In genomic region chr4:82509771-82510170, GRCm38 (mm10) we compare ENCODE assay signal across 8 mouse cellular contexts.
DNase-seq lines count a peak whose midpoint lies in the region; ATAC-seq lines count a peak whose summit lies in the region.

No protein-coding gene starts in this region.

- H3K4me3 ChIP-seq in kidney, embryonic 15.5 days (replicated peaks), result no peak overlapping the region
- peak overlapping the region; percentile 95 for H3K4me3 ChIP-seq in forebrain, embryonic 12.5 days (replicated peaks)
- H3K4me3 ChIP-seq in intestine, embryonic 16.5 days (ENCODE audit: low read length), result no peak overlapping the region
- H3K4me3 ChIP-seq in neural tube, embryonic 13.5 days, result peak overlapping the region; percentile 91

- WGBS in kidney, embryonic 15.5 days, result 36% methylated on average over 4 of the region's 4 CpGs
- WGBS in forebrain, embryonic 12.5 days, result 7% methylated on average over 4 of the region's 4 CpGs
- 33% methylated on average over 4 of the region's 4 CpGs for WGBS in intestine, embryonic 16.5 days
- WGBS in neural tube, embryonic 13.5 days, result 11% methylated on average over 4 of the region's 4 CpGs

- no peak overlapping the region for H3K9ac ChIP-seq in kidney, embryonic 15.5 days
- H3K9ac ChIP-seq in forebrain, embryonic 12.5 days, result peak overlapping the region; percentile 97
- peak overlapping the region; percentile 27 for H3K9ac ChIP-seq in intestine, embryonic 16.5 days (ENCODE audit: low read depth, low read length)
- H3K9ac ChIP-seq in neural tube, embryonic 13.5 days, result peak overlapping the region; percentile 99

- H3K27me3 ChIP-seq in kidney, embryonic 15.5 days, result peaks cover 26% of the 10 kb centered on the region
- H3K27me3 ChIP-seq in forebrain, embryonic 12.5 days, result no peaks in the 10 kb centered on the region
- H3K27me3 ChIP-seq in intestine, embryonic 16.5 days (replicated peaks; ENCODE audit: control insufficient read depth, insufficient read depth, low read length), result no peaks in the 10 kb centered on the region
- no peaks in the 10 kb centered on the region for H3K27me3 ChIP-seq in neural tube, embryonic 13.5 days

- H3K36me3 ChIP-seq in kidney, embryonic 15.5 days, result no peaks in the 10 kb centered on the region
- H3K36me3 ChIP-seq in forebrain, embryonic 12.5 days (replicated peaks), result no peaks in the 10 kb centered on the region
- H3K36me3 ChIP-seq in intestine, embryonic 16.5 days (ENCODE audit: control insufficient read depth, insufficient read depth, low read length), result no peaks in the 10 kb centered on the region
- no peaks in the 10 kb centered on the region for H3K36me3 ChIP-seq in neural tube, embryonic 13.5 days

- peaks cover 62% of the 10 kb centered on the region for H3K4me1 ChIP-seq in kidney, embryonic 15.5 days
- H3K4me1 ChIP-seq in forebrain, embryonic 12.5 days, result peaks cover 55% of the 10 kb centered on the region
- H3K4me1 ChIP-seq in intestine, embryonic 16.5 days (ENCODE audit: control insufficient read depth, insufficient read depth, low read length), result peaks cover 36% of the 10 kb centered on the region
- peaks cover 60% of the 10 kb centered on the region for H3K4me1 ChIP-seq in neural tube, embryonic 13.5 days (replicated peaks)

- no peak for ATAC-seq in kidney, embryonic 15.5 days (replicated peaks; ENCODE audit: low FRiP score)
- no peak for ATAC-seq in forebrain, embryonic 12.5 days (ENCODE audit: low FRiP score)
- ATAC-seq in intestine, embryonic 16.5 days, result no peak
- ATAC-seq in neural tube, embryonic 13.5 days (ENCODE audit: low read depth), result no peak

- no peaks in the 10 kb centered on the region for H3K9me3 ChIP-seq in kidney, embryonic 15.5 days (replicated peaks)
- H3K9me3 ChIP-seq in forebrain, embryonic 12.5 days, result no peaks in the 10 kb centered on the region
- no peaks in the 10 kb centered on the region for H3K9me3 ChIP-seq in intestine, embryonic 16.5 days (ENCODE audit: control insufficient read depth, low read length)
- H3K9me3 ChIP-seq in neural tube, embryonic 13.5 days, result no peaks in the 10 kb centered on the region

- no peak for DNase-seq in kidney, postnatal 10 days
- DNase-seq in cerebellum, postnatal 14 days, result no peak
- DNase-seq in urinary bladder, postnatal 14 days (ENCODE audit: low spot score), result no peak
- no peak for DNase-seq in adrenal gland, postnatal 25 days

- peak overlapping the region; percentile 100; the same call in 1 of the 2 replicates for H3K27ac ChIP-seq in kidney, embryonic 15.5 days
- peak overlapping the region; percentile 100 for H3K27ac ChIP-seq in forebrain, embryonic 12.5 days
- peak overlapping the region; percentile 100 for H3K27ac ChIP-seq in intestine, embryonic 16.5 days (ENCODE audit: low read length)
- H3K27ac ChIP-seq in neural tube, embryonic 13.5 days (replicated peaks), result peak overlapping the region; percentile 99

- no peak overlapping the region for H3K4me2 ChIP-seq in kidney, embryonic 15.5 days
- H3K4me2 ChIP-seq in forebrain, embryonic 12.5 days, result peak overlapping the region; percentile 95
- peak overlapping the region; percentile 35 for H3K4me2 ChIP-seq in intestine, embryonic 16.5 days (ENCODE audit: low read depth, low read length)
- H3K4me2 ChIP-seq in neural tube, embryonic 13.5 days, result peak overlapping the region; percentile 77

Comparison
In these comparisons a context has a peak if more than half of its experiments do, and no peak if none do; other contexts are left out.
1. H3K4me3 ChIP-seq: peak in forebrain, embryonic 12.5 days (single experiment) and neural tube, embryonic 13.5 days (single experiment); none in kidney, embryonic 15.5 days (single experiment) and intestine, embryonic 16.5 days (single experiment).
2. Peak in every context shown above with its lines, with median percentiles within 50 percentile points of each other: H3K27ac ChIP-seq.